Comparison of ENCODE assay signal across 12 mouse cellular contexts in genomic region chr3:21544456-21544855, GRCm38 (mm10).
DNase-seq lines count a peak whose midpoint lies in the region; ATAC-seq lines count a peak whose summit lies in the region.
"Had no signal": no experiment of that assay in that cellular context is flagged by ENCODE, and none has a peak within 500 bp of the region (broad histone marks: within the 10 kb centered on the region; RNA-seq: fewer than 3 reads in every experiment).

No protein-coding gene starts in this region.

- no peak overlapping the region for H3K27ac ChIP-seq in hindbrain, embryonic 16.5 days (ENCODE audit: low read depth, low read length)
- H3K27ac ChIP-seq: embryonic facial prominence, embryonic 13.5 days; heart, embryonic 15.5 days; neural tube, embryonic 15.5 days had no signal

- H3K36me3 ChIP-seq in hindbrain, embryonic 16.5 days (ENCODE audit: control insufficient read depth, insufficient read depth, low read length), result no peaks in the 10 kb centered on the region
- H3K36me3 ChIP-seq: embryonic facial prominence, embryonic 13.5 days; heart, embryonic 15.5 days; neural tube, embryonic 15.5 days had no signal

- H3K9me3 ChIP-seq in hindbrain, embryonic 16.5 days (ENCODE audit: control insufficient read depth, low read length), result no peaks in the 10 kb centered on the region
- H3K9me3 ChIP-seq: embryonic facial prominence, embryonic 13.5 days; heart, embryonic 15.5 days; neural tube, embryonic 15.5 days had no signal

- H3K4me1 ChIP-seq in hindbrain, embryonic 16.5 days (ENCODE audit: control insufficient read depth, insufficient read depth, low read depth, low read length), result peaks cover 2% of the 10 kb centered on the region; the same call in 1 of the 2 replicates

- H3K9ac ChIP-seq in hindbrain, embryonic 16.5 days (ENCODE audit: low read depth, low read length), result no peak overlapping the region
- H3K9ac ChIP-seq: embryonic facial prominence, embryonic 13.5 days; heart, embryonic 15.5 days; neural tube, embryonic 15.5 days had no signal

- no peaks in the 10 kb centered on the region for H3K27me3 ChIP-seq in hindbrain, embryonic 16.5 days (replicated peaks; ENCODE audit: control insufficient read depth, insufficient read depth, low read length)
- H3K27me3 ChIP-seq: embryonic facial prominence, embryonic 13.5 days; heart, embryonic 15.5 days; neural tube, embryonic 15.5 days had no signal

- H3K4me2 ChIP-seq in hindbrain, embryonic 16.5 days (ENCODE audit: low read length), result no peak overlapping the region
- H3K4me2 ChIP-seq: embryonic facial prominence, embryonic 13.5 days; heart, embryonic 15.5 days; neural tube, embryonic 15.5 days had no signal

- no peak overlapping the region for H3K4me3 ChIP-seq in hindbrain, embryonic 16.5 days (ENCODE audit: low read length)
- H3K4me3 ChIP-seq: embryonic facial prominence, embryonic 13.5 days; heart, embryonic 15.5 days; neural tube, embryonic 15.5 days had no signal

- ATAC-seq in hindbrain, embryonic 16.5 days, result peak; percentile 38; the same call in 1 of the 2 replicates

- intact Hi-C loops in left cerebral cortex, postnatal 4 days (cut with DNase I), result no loop called here

- 58% methylated on average over 2 of the region's 2 CpGs for WGBS in hindbrain, embryonic 16.5 days

- DNase-seq in left cerebral cortex, adult 18-20 months (ENCODE audit: low spot score in 2 of 2), result peak; percentile 52 to 63
- no peak for DNase-seq in left cerebral cortex, postnatal 4 days
- peak; percentile 32 for DNase-seq in fibroblast of lung, adult 2 months (ENCODE audit: low read depth)
- DNase-seq in right cerebral cortex, postnatal 25 days, result peak; percentile 55
- no peak for DNase-seq in adrenal gland, postnatal 4 days (ENCODE audit: low spot score in 2 of 2)
- DNase-seq in adrenal gland, postnatal 10 days, result no peak
- DNase-seq: cerebellum, adult 9-10 months; gastrocnemius, postnatal 14 days had no signal

Comparison
In these comparisons a context has a peak if more than half of its experiments do, and no peak if none do; other contexts are left out.
1. DNase-seq: peak in left cerebral cortex, adult 18-20 months (2 of 2), fibroblast of lung, adult 2 months (single experiment) and right cerebral cortex, postnatal 25 days (single experiment); none in left cerebral cortex, postnatal 4 days (single experiment), adrenal gland, postnatal 4 days (0 of 2) and adrenal gland, postnatal 10 days (single experiment).